ENCODE assay signal across 19 mouse cellular contexts in genomic region chr9:79890488-79890887, GRCm38 (mm10).
DNase-seq lines count a peak whose midpoint lies in the region; ATAC-seq lines count a peak whose summit lies in the region.
"Had no signal": no experiment of that assay in that cellular context is flagged by ENCODE, and none has a peak within 500 bp of the region (broad histone marks: within the 10 kb centered on the region; RNA-seq: fewer than 3 reads in every experiment).

No protein-coding gene starts in this region.

- H3K4me3 ChIP-seq in neural tube, embryonic 11.5 days (ENCODE audit: low read depth, low read length): no peak overlapping the region
- no peak overlapping the region for H3K4me3 ChIP-seq in midbrain, embryonic 11.5 days (ENCODE audit: low read depth, low read length)
- H3K4me3 ChIP-seq: embryonic facial prominence, embryonic 12.5 days; forebrain, embryonic 13.5 days; heart, embryonic 15.5 days; liver, embryonic 12.5 days; stomach, embryonic 15.5 days had no signal

- no peaks in the 10 kb centered on the region for H3K36me3 ChIP-seq in neural tube, embryonic 11.5 days (ENCODE audit: control insufficient read depth, insufficient read depth, low read length)
- H3K36me3 ChIP-seq in midbrain, embryonic 11.5 days (ENCODE audit: control insufficient read depth, insufficient read depth, low read length): no peaks in the 10 kb centered on the region
- H3K36me3 ChIP-seq: embryonic facial prominence, embryonic 12.5 days; heart, embryonic 15.5 days; liver, embryonic 12.5 days; stomach, embryonic 15.5 days had no signal

- H3K9ac ChIP-seq in neural tube, embryonic 11.5 days (ENCODE audit: low read length): peak overlapping the region; percentile 1; the same call in 1 of the 2 replicates
- H3K9ac ChIP-seq in midbrain, embryonic 11.5 days (ENCODE audit: low read length): no peak overlapping the region
- H3K9ac ChIP-seq: embryonic facial prominence, embryonic 12.5 days; forebrain, embryonic 13.5 days; heart, embryonic 15.5 days; liver, embryonic 12.5 days; stomach, embryonic 15.5 days had no signal

- peak; percentile 44 for DNase-seq in adrenal gland, adult 2 months
- DNase-seq in adrenal gland, postnatal 10 days: no peak
- peak; percentile 42 for DNase-seq in neural tube, embryonic 11.5 days (ENCODE audit: low spot score)
- no peak for DNase-seq in neural tube, embryonic 10.5 days (ENCODE audit: extremely low spot score, low spot score)
- no peak for DNase-seq in midbrain, embryonic 11.5 days (ENCODE audit: low spot score, missing footprints)
- peak; percentile 28 for DNase-seq in skeletal muscle tissue, adult 2 months (ENCODE audit: low read depth, low spot score)
- no peak for DNase-seq in B cell, adult 2 months
- no peak for DNase-seq in cerebellum, postnatal 10 days
- DNase-seq: cerebellum, adult 9-10 months; gastrocnemius, postnatal 14 days; kidney, adult 9 months; left cerebral cortex, postnatal 4 days; right cerebral cortex, postnatal 4 days; thymus, postnatal 36 days had no signal

- H3K27me3 ChIP-seq in neural tube, embryonic 11.5 days (ENCODE audit: control insufficient read depth, insufficient read depth, low read length): no peaks in the 10 kb centered on the region
- no peaks in the 10 kb centered on the region for H3K27me3 ChIP-seq in midbrain, embryonic 11.5 days (ENCODE audit: control insufficient read depth, insufficient read depth, low read length)
- H3K27me3 ChIP-seq: embryonic facial prominence, embryonic 12.5 days; forebrain, embryonic 13.5 days; heart, embryonic 15.5 days; liver, embryonic 12.5 days; stomach, embryonic 15.5 days had no signal

- ATAC-seq in neural tube, embryonic 11.5 days (ENCODE audit: insufficient read depth, low FRiP score, low TSS enrichment): peak; percentile 30; the same call in 1 of the 2 replicates
- ATAC-seq in midbrain, embryonic 11.5 days (ENCODE audit: low FRiP score): peak; percentile 36
- ATAC-seq: forebrain, embryonic 13.5 days; liver, embryonic 12.5 days had no signal

- 32% methylated on average over 4 of the region's 4 CpGs for WGBS in neural tube, embryonic 11.5 days
- 30% methylated on average over 4 of the region's 4 CpGs for WGBS in midbrain, embryonic 11.5 days

- H3K4me1 ChIP-seq in neural tube, embryonic 11.5 days (ENCODE audit: control insufficient read depth, insufficient read depth, low read length): peaks cover 5% of the 10 kb centered on the region; the same call in 1 of the 2 replicates
- peaks cover 6% of the 10 kb centered on the region for H3K4me1 ChIP-seq in midbrain, embryonic 11.5 days (ENCODE audit: control insufficient read depth, insufficient read depth, low read length)
- H3K4me1 ChIP-seq: embryonic facial prominence, embryonic 12.5 days; stomach, embryonic 15.5 days had no signal

- H3K9me3 ChIP-seq in neural tube, embryonic 11.5 days (ENCODE audit: control insufficient read depth, low read length): no peaks in the 10 kb centered on the region
- H3K9me3 ChIP-seq in midbrain, embryonic 11.5 days (ENCODE audit: control insufficient read depth, low read length): no peaks in the 10 kb centered on the region
- H3K9me3 ChIP-seq: embryonic facial prominence, embryonic 12.5 days; forebrain, embryonic 13.5 days; heart, embryonic 15.5 days; liver, embryonic 12.5 days; stomach, embryonic 15.5 days had no signal

- H3K27ac ChIP-seq in neural tube, embryonic 11.5 days (ENCODE audit: low read depth, low read length): peak overlapping the region; percentile 44; the same call in 1 of the 2 replicates
- no peak overlapping the region for H3K27ac ChIP-seq in midbrain, embryonic 11.5 days (ENCODE audit: low read depth, low read length)
- H3K27ac ChIP-seq: embryonic facial prominence, embryonic 12.5 days; forebrain, embryonic 13.5 days; heart, embryonic 15.5 days; liver, embryonic 12.5 days; stomach, embryonic 15.5 days had no signal

- no peak overlapping the region for H3K4me2 ChIP-seq in neural tube, embryonic 11.5 days (ENCODE audit: low read depth)
- H3K4me2 ChIP-seq in midbrain, embryonic 11.5 days: no peak overlapping the region
- H3K4me2 ChIP-seq: embryonic facial prominence, embryonic 12.5 days; forebrain, embryonic 13.5 days; heart, embryonic 15.5 days; liver, embryonic 12.5 days; stomach, embryonic 15.5 days had no signal

Comparison
In these comparisons a context has a peak if more than half of its experiments do, and no peak if none do; other contexts are left out.
1. DNase-seq: peak in adrenal gland, adult 2 months (single experiment), neural tube, embryonic 11.5 days (single experiment) and skeletal muscle tissue, adult 2 months (single experiment); none in adrenal gland, postnatal 10 days (single experiment), neural tube, embryonic 10.5 days (single experiment), midbrain, embryonic 11.5 days (single experiment), B cell, adult 2 months (0 of 2) and cerebellum, postnatal 10 days (0 of 2).